Mouse (Mus musculus) heart, postnatal 14 days (tissue): ENCODE results near the gene Gpc5. TPM values are rescaled to one million over a fixed set of nuclear protein-coding genes. Genes with fewer than 3 reads are reported as not detected.
A peak's percentile ranks its signal among the peaks of the same experiment; 100 is the strongest.
"Not testable (repeated sequence)": the region's sequence is repeated elsewhere in the genome, so short reads cannot be mapped to it uniquely, and the experiment has no call there.

Source experiments
- DNase-seq, 2 experiments: peaks; one replicate each; pipeline ENCODE4 v3.0.0; 2021 to 2022
- intact Hi-C: fragments of 180-260 bp; cut with DNase I; formaldehyde crosslinking; loops from one replicate; pipeline ENCODE4 v1.15.1; 2025
- long read RNA-seq, 2 experiments: library from polyadenylated mRNA; stranded (forward); transcript quantifications; one replicate each; pipeline ENCODE4 v2.0.0; 2021
- total RNA-seq, 2 experiments: library from RNA; stranded (reverse); gene quantifications; 2 replicates each; pipeline ENCODE4 v1.2.3; 2021

Gpc5 gene
- not detected for total RNA-seq
- long read RNA-seq, experiment 1 = 0 reads
- long read RNA-seq, experiment 2, partial matches to known transcripts = 0 of 2 reads
- long read RNA-seq, experiment 2, other reads (novel, unspliced or antisense) = 2 of 2 reads

DNA sequence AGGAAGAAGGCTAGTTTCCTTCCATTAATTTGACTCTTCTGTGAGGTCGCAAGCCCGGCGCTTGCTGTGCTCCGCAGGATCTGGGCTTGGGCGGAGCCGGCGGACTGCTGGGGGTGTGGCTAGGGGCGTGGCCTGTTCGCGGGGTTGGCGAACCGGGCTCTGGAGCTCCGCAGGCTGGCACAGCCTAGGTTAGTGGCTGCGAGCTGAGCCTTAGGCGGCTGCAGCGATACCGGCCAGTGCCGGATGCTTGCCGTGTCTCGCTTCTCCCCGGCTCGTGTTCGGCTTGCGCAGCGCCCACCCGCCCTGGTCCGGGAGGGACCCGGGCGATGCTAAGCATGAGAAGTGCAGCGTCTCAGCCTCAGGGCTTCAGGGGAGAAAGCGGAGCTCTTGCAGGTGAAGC, at the start of gene Gpc5:
Gpc5 (plus strand) TSS at position 135 of the 400 bp plus-strand sequence.
- intact Hi-C loops = no loop called here
- peak; percentile 83 to 87 for DNase-seq

DNA sequence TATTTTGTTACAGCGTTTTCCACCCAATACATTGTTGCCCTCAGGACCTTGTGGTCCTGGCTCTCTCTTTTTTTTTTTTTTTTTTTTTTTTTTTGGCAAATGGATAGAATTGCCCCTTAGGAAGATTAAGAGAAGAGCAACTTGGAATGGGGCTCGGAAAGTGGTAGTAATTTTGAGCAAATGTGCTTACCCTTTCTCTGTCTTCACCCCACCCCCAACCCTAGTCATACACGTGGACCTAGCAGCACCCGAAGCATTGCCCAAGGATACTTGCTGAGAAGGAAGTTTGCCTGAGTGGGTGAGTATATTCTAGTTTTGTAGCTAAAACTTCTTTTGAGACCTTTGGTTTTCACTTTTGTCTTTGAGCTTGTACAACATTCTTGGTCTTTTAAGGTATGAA, 49.4 kb upstream of the Gpc5 start:
- intact Hi-C loops = loop anchor here (2.0 kb wide), 1 partner anchor 188 kb away; no protein-coding TSS in a partner anchor
- no peak for DNase-seq

DNA sequence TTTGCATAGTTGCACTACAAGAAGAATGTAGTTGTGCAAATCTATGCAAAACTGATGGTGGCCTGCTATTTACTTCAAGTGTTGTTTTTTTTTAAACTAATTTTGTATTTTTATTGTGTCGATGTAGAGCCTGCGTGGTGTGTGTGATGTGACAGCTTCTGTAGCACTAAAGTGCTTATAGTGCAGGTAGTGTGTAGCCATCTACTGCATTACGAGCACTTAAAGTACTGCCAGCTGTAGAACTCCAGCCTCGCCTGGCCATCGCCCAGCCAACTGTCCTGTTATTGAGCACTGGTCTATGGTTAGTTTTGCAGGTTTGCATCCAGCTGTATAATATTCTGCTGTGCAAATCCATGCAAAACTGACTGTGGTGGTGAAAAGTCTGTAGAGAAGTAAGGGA, 48.0 kb upstream of the Gpc5 start:
- intact Hi-C loops = no loop called here
- no peak for DNase-seq

DNA sequence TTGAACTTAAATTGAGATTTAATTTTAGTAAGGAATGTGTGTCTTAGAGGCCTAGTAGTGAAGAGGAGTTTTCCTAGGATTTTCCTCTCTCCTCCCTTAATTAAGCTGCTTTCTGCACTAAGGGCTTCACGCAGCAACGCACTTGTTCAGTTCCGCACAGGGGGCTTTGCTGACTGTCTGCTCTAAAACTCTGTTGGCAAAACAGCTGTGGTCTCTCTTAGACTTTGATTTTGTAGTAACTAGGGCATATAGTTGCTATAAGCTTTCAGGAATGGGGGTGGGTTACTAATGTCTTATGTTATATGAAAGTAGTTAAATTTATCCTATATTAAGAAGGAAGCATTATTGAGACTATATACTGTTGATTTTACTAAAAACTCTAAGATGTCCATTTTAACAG, 46.3 kb upstream of the Gpc5 start:
- DNase-seq = no peak
- intact Hi-C loops = no loop called here

DNA sequence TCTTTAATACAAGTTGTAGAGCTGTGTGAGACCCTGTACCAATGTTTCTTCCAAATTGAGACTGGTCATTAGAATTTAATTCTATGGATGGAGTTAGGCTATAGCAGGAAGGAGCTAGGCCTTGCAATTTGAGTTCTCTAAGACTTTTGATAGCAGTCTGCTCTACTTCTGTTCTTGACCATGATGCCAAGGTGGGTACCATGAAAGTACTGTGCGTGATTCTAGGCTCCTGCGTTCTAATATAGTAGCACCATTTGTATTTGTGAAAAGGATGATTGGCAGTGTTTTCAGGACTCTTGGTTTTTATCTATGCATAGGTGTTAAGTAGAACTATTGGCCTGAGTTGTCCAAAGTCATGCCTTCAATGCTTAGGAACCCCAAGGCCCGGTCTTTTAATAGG, 44.7 kb upstream of the Gpc5 start:
- intact Hi-C loops = no loop called here
- DNase-seq = no peak

DNA sequence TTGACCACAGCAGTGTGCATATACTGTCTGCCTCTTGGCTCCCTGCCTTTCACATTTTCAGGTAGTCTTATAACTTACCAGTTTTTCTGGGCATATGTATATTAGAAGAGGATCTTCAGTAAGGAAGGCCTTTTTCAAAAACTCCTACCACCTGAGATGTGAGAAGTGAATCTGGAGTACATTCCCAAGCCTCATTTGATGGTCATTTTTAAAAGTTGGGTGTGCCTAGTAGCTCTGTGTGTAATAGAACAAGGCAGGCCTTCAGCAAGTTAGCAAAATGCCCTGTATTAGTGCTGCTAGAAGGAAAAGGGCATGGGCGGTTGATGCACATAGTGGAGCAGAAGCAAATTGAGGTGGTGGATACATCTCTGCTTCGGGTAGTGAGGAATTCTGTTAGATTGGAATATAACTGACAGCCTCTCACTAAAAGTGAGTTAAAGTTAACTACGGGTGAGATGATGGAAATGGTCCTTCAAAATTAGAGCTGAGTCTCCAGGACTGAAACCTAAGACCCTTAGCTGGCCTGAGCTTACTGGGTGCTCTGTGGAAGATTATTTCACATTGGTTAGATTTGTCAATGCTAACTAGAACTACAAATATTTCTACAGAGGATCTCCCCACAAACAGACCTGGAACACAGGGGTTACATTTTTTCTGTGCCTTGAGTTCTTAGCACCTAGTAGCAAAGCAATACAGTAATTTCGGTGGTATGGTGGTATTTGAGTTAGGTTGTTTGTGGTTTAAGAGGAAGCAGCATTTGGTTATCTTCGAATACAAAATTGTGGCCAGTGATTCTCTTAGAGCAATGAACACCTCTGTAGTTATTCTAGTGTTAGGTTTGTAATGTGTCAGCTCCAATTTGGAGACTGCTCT, 43.8 kb upstream of the Gpc5 start:
- no peak for DNase-seq
- intact Hi-C loops = no loop called here

DNA sequence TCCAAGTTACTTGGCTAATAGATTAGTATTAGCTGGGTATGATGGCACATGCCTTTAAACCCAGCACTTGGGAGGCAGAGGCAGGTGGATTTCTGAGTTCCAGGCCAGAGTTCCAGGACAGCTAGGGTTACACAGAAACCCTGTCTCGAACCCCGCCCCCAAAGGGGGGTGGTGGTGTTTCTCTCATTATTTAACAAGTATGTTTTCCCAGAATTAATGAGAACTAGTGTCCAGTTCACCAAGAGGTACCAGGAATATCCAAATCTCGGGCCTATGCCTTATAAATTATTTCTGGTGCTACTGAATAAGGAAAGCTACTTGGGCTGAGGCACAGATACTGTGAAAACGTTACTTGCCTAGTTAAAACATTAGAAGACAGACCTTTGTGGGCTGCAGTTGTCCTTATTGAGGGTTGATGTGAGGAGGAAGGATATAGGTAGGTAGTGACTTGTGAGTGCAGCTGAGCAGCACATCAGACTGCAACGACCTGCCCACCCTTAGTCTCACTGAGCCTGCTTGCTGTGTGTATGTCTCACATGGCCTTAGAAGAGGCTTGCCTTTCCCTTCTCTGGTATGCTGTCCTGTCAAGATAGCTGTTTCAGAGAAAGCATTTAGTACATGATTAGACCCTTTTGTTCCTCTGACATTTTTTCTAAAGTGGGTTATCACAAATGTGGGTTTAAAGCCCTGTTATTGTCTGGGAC, 43.0 kb upstream of the Gpc5 start:
- intact Hi-C loops = no loop called here
- DNase-seq = no peak

DNA sequence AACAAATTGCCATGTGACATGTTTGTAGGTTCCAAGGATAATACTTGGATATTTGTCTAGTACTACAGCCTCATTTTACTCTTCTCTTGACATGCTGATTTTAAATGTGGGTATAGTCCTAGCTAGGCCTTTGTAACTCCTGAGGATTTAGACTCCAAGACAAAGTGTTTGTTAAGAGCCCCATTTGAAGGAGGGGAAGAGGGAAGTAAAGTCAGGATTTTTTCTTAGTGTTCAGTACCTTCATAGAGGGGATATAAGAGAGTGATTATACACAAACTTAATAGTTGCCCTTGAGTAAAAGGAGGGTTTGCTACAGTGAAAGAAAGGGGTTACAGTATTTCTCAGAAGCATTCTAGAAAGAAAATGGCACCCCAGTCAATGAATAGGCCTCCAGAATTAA, 42.2 kb upstream of the Gpc5 start:
- DNase-seq = no peak
- intact Hi-C loops = no loop called here

DNA sequence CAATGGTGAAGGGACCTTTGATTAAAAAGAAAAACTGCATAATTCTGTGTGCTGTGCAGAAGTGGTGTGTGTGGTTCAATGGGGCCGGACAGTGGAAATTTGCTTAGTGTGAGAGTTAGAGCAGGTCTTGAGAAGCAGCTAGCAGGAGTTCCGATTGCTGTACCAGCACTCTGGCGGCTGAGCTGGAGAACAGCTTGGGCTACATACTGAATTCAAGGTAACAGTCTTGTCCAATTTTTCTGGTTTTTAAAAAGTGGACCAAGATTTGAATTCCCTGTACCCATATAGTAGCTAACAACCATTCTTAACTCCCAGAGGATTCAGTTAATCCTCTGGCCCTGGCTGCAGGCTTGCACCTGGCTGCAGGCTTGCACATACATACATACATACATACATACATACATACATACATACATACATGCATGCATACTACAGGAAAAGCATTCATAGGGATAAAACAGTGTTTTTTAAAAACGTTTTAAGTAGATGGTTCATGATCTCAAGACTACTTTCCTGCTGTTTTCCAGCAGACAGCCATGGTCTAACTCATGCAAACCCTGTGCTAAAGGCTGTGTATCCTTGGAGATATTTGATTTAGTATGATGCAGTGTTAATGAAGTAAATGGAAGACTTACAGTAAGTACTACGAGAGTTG, 40.8 kb upstream of the Gpc5 start:
- no peak for DNase-seq
- intact Hi-C loops = no loop called here

DNA sequence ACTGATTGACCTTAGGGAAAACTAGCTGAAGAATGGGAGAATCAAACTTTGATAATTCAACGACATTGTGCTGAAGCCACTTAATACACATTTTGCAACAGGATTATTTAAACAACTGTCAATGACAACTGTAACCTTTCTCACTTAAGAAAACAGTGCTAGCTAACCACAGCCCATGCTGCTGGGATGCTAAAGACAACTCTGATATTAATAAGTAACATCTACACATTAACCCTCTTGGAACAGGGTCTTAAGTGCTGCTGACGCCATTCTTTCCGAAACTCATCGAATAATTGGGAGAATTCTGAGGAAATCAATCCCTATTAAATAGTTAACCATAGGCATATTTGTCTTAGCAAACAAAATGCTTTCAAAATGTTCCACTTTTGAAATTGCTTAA, 39.6 kb upstream of the Gpc5 start:
- no peak for DNase-seq
- intact Hi-C loops = no loop called here

DNA sequence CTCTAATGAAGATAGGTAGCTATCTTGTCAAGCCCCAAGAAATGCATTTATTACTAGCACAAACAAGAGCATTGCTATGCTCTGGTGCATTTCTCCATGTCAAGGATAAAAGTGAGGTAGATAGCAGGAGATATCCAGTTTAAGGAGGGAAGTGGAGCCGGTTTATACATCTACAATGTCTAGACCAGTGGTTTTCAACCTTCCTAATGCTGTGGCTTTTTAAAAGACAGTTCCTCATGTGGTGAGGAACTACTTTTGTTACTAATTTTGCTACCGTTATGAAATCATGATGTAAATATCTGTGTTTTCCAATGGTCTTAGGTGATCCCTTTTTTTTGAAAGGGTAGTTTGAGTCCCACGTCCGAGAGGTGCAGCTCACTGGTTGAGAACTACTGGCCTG, 37.8 kb upstream of the Gpc5 start:
- DNase-seq = no peak
- intact Hi-C loops = no loop called here

DNA sequence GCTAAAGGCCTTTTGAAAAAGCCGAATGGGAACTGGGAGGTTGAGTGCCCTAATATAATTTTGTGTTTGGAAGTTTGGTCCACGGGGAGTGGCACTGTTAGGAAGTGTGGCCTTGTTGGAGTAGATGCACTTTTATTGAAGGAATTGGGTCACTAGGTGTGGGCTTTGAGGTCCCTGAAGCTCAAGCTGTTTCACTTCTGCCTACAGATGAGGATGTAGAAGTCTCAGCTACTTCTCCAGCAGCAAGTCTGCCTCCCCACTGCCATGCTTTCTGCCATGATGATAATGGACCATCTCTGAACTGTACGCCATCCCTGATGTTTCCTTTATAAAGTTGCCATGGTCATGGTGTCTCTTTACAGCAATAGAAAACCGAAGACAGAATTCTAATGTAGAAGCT, 34.5 kb upstream of the Gpc5 start:
- no peak for DNase-seq
- intact Hi-C loops = no loop called here

DNA sequence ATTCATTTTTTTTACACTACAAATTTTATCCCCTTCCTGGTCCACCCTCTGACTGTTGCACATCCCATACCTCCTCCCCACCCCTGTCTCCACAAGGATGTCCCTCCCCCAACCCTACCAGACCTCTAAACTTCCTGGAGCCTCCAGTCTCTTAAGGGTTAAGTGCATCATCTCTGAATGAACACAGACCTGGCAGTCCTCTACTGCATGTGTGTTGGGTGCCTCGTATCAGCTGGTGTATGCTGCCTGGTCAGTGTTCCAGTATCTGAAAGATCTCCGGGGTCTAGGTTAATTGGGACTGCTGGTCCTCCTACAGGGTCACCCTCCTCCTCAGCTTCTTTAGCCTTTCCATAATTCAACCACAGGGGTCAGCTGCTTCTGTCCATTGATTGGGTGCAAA, 25.9 kb upstream of the Gpc5 start:
- intact Hi-C loops, DNase-seq: not testable (repeated sequence)

DNA sequence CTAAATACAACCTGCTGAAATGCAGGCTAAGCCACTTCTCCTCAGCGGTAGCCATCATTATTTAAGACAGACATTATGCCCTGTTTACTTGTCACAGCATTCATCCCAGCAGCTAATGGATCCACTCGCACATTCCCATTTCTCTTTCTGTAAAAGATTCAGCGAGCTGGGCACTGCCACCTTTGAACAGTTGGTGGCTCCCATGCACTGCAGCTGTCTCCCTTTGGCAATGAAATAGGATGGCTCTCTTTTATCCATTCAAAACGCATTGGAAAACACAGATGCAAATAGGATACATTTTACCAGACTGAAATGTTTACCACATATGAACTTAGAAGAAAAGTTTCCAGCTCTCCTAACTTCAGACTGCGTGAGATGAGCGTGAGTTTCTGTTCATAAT, 21.5 kb upstream of the Gpc5 start:
- peak in 1 of 2 experiments; percentile 19 for DNase-seq

DNA sequence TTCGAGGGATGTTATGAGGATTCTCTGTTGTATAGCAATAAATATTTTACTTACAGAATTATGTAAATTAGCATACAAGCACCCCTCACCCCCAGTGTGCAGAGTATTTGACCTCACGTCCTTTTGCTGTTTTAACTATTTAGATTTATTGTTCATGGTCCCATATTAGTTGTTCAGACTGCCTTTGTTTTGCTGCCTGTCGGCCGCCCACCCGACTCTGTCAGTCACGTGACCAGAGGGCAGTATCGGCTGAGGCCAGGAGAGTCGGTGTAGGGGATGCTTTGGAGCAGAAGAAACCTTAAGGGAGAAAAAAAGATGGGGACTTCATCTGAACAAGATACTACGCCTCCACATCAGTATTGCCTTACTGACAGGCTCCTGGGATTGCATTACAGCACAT, 14.7 kb upstream of the Gpc5 start:
- DNase-seq = no peak
- intact Hi-C loops = no loop called here

More for the DNA sequence above, 21.5 kb upstream of the Gpc5 start:
- intact Hi-C loops = loop anchor here (5.0 kb wide), 1 partner anchor 322 kb away; no protein-coding TSS in a partner anchor

DNA sequence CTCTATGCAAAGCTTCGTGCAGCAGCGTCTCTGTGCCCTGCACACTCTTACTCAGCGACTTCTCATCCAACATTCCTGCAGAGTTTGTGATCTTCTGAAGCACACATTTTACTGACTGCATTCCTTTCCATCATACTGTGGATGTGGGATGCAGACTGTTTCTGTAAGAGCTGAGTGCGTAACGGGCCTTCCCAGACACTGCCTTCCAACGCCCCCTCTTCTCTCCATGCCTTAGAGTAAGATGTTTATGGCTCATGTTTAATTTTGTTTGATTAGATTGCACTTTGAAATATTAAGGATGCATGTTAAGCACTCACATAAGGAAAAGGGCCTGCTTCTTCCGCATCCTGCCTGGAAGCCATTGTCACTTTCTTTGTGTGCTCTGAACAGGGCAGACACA, 14.0 kb upstream of the Gpc5 start:
- no peak for DNase-seq
- intact Hi-C loops = no loop called here

DNA sequence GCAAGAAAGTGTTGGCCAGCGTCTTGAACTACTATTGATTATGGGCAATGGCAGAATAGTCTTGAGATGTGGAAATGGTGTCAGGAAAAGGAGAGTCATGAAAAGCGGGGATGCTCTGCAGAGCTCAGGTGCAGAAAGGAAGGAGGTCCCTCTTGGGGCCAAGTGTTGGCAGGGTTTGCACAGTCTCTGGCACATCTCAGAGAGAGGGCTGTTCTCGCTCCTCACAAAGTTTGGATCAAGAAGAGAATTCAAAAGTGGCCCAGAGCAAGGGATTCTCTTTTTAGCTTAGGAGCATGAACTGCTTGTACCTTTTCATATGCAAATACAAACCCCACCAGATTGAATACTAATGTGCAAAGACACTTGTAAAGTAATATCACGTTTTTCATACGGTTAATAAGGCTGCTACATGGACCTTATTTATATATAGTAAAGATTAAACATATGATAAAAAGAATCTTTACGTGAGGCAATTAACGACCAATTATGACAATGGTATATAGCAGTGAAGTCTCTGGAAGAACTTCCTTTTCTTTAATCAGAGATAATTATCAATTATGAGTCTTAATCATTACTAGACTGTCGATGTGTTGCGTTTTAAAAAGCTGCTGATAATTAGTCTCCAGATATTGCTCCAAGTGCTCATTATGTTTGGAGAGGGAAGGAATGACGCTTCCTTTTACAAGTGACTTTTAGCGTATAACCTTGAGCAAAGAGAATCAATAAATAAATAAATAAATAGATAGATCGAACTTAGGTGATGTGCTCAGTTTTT, 10.1 kb upstream of the Gpc5 start:
- intact Hi-C loops = no loop called here
- no peak for DNase-seq

DNA sequence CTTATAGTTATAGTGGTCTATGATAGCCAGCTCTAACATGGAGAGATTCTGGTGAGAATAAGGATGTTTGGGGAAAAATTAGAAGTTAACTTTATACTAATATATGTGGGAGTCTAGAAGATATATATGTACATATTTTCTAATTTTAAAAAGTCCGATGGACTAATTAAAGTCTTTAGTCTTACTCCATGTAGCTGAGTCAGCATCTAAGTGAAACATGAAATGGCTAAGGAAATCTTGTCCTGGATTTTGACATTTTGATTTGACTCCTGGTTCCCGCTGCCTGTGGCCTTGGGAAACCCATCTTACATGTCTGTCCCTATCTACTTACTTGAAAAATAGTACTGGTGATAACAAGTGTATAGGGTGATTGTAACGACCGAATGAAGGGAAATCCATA, 1.5 kb upstream of the Gpc5 start:
- intact Hi-C loops = no loop called here
- DNase-seq = no peak

DNA sequence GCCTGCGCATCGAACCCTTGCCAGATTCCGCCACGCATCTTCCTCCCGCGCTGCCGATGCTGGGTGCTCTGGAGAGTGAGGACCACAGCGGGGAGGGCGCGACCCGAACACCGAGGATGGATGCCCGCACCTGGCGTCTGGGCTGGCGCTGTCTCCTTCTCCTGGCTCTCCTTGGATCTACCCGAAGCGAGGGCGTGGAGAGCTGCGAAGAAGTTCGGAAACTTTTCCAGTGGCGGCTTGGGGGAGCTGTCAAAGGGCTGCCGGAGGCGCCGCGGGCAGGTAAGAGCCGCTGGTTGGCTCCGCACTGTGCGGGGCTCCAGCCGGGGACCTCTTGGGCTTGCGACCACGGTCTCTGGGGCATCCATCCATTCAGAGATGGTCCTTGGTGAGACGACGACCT, 495 bp downstream of the Gpc5 start:
- intact Hi-C loops = no loop called here
- DNase-seq = peak in 1 of 2 experiments; percentile 1

DNA sequence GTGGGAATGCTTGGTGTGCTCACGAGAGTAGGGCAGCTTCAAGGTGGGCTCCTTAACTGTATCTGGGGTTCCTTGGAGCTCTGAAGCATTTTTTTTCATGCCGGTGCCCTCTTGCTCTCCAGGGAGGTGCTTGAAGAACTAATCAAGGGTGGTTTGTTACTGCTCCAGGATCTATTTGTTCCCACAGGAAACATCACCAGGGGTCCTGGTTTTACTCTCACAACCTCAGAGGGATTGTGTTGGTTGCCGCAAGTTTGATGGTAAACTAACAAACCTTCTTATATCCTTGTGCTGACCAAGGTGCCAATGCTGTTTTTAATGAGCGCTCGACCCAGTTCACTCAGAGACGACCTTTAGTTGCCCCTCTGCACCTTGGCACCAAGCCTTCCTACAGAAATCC, 937 bp downstream of the Gpc5 start:
- no peak for DNase-seq
- intact Hi-C loops = no loop called here
